Mouse (Mus musculus): Measurements from ENCODE around the gene Rnase13.

Gene Rnase13

DNA sequence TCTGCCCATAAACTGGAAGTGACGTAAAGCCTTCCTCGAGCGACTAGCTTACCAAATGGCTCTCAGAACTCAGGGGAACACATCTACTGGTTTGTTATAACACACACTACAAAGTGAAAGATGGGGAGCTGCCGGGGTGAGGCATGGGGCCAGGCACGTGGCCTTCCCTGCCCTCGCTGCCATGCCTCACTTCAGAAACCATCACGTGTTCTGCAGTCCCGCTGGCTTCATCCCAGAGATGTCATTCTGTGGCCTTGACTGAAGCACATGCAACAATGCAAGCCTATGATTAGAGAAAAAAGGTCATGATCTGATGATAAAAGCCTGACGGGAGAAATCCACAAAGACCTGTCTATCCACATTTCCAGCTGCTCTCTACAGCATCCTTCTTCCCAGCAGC is 50.8 kb downstream of the Rnase13 start:
- DNase-seq, result no peak
